8 mouse cellular contexts compared by ENCODE assay signal in the genomic region with DNA sequence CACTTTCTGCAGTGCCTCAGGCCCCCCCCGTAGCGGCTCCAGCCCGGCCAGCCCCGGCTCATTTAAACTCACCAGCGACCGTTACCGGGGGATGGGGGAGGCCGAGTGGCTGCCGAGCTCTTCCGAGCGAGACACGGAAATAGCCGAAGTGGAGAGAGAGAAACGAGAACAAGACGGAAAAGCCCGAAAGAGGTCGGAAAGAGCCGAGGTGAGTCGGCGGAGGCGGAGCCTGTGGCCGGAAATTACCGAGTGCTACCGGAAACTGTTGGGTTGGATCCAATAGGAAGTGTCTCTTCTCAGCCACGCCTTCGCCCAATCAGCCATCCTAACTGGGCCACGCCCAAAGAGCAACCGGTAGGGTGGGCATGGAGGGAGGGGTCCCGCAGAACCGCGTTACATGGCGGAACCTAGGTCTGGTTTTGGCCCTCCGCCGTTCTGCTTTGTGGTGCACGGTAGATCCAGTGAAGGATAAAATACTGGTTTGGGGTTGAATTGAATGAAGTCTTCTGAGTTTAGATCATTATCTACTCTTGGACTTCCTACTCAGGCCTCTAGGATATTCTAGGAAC. TPM values are rescaled to one million over a fixed set of nuclear protein-coding genes. Genes with fewer than 3 reads are reported as not detected.
DNase-seq lines count a peak whose midpoint lies in the region; ATAC-seq lines count a peak whose summit lies in the region.

Cdc27 (minus strand) TSS at position 215 of the 569 bp plus-strand sequence.
Myl4 (plus strand) TSS at position 258 of the 569 bp plus-strand sequence.

- H3K4me3 ChIP-seq in hindbrain, embryonic 11.5 days (ENCODE audit: low read depth, low read length) = peak within 1 kb of the TSS; percentile 97

- ATAC-seq in hindbrain, embryonic 11.5 days (ENCODE audit: low FRiP score) = peak; percentile 97

- H3K27me3 ChIP-seq in hindbrain, embryonic 11.5 days (ENCODE audit: control insufficient read depth, insufficient read depth, low read length) = no peaks in the 10 kb centered on the region

- H3K9ac ChIP-seq in hindbrain, embryonic 11.5 days (ENCODE audit: low read depth, low read length) = peak within 1 kb of the TSS; percentile 99

- H3K27ac ChIP-seq in hindbrain, embryonic 11.5 days (ENCODE audit: low read depth, low read length) = peak within 1 kb of the TSS; percentile 79

- H3K4me2 ChIP-seq in hindbrain, embryonic 11.5 days (replicated peaks; ENCODE audit: low read depth, low read length) = peak within 1 kb of the TSS; percentile 86

- no peaks in the 10 kb centered on the region for H3K36me3 ChIP-seq in hindbrain, embryonic 11.5 days (ENCODE audit: control insufficient read depth, insufficient read depth, low read length)

- no peaks in the 10 kb centered on the region for H3K4me1 ChIP-seq in hindbrain, embryonic 11.5 days (replicated peaks; ENCODE audit: control insufficient read depth, insufficient read depth, low read length)

- H3K9me3 ChIP-seq in hindbrain, embryonic 11.5 days (ENCODE audit: control insufficient read depth, low read length) = no peaks in the 10 kb centered on the region

- DNase-seq in Muller cell, postnatal 12 days (ENCODE audit: inconsistent ontology term) = peak; percentile 98
- peak; percentile 98 for DNase-seq in cerebellum, adult 9-11 months
- peak; percentile 98 to 100 for DNase-seq in frontal cortex, adult 2 months (ENCODE audit: extremely low spot score in 1 of 2, low spot score in 1 of 2)
- DNase-seq in hindbrain, embryonic 11.5 days (ENCODE audit: low spot score) = peak; percentile 100
- peak; percentile 100 for DNase-seq in layer of hippocampus, postnatal 10 days (ENCODE audit: low spot score in 2 of 2)
- peak; percentile 97 for DNase-seq in lung, postnatal 10 days
- peak; percentile 99 for DNase-seq in ovary, postnatal 36 days (ENCODE audit: low spot score)
- DNase-seq in thymus, postnatal 25 days = peak; percentile 100

- WGBS in hindbrain, embryonic 11.5 days = under 1% methylated on average over 31 of the region's 35 CpGs

RNA-seq across cellular contexts. Expression of gene Cdc27, which starts in this region (rescaled TPM):
- 22.7 and 25.6 TPM in 2 replicates for polyA plus RNA-seq in frontal cortex, adult 2 months (2012; rRNA removed)
- 54.3 and 58.6 TPM in 2 replicates for polyA plus RNA-seq in hindbrain, embryonic 11.5 days (2014; fragmentation: Nextera tagmentation; extraction: Ambion mirVana)
- 10 to 100 TPM; 52.3 to 65.8 TPM for total RNA-seq in layer of hippocampus, postnatal 10 days (2021)

RNA-seq across cellular contexts. Expression of gene Myl4, which starts in this region (rescaled TPM):
- polyA plus RNA-seq in frontal cortex, adult 2 months (2012; rRNA removed) = 33.7 and 50.9 TPM in 2 replicates
- polyA plus RNA-seq in hindbrain, embryonic 11.5 days (2014; fragmentation: Nextera tagmentation; extraction: Ambion mirVana) = 3.4 and 4.5 TPM in 2 replicates
- total RNA-seq in layer of hippocampus, postnatal 10 days (2021) = 1 to 10 TPM; 4.5 to 6.4 TPM

Comparison
In these comparisons a context has a peak if more than half of its experiments do, and no peak if none do; other contexts are left out.
1. Peak in every context shown above with its lines: DNase-seq, ATAC-seq, H3K4me3 ChIP-seq and H3K27ac ChIP-seq.